Mouse (Mus musculus) MEL (cell line): ENCODE results near the gene Pitx2. TPM values are rescaled to one million over a fixed set of nuclear protein-coding genes. Genes with fewer than 3 reads are reported as not detected.

ENCODE experiments used
- DNase-seq: peaks from one replicate; pipeline ENCODE4 v3.0.0; 2011; ENCODE audit warnings: low read depth, low spot score
- H3K27ac ChIP-seq: 2 replicates; pipeline ENCODE4 v1.5.1; 2012; ENCODE audit warnings: low read depth, mild to moderate bottlenecking, control low read depth, low read length, moderate library complexity; ENCODE audit not compliant: control insufficient read depth
- H3K27me3 ChIP-seq, 2 experiments: fragments of 150-350 bp in 1 of 2; sonication (generic) in 1 of 2; 2 replicates each; pipeline ENCODE4 v1.6.1; 2012; ENCODE audit warnings: low read length in 2 of 2, mild to moderate bottlenecking in 2 of 2, improper control_type of control experiment in 1 of 2, moderate library complexity in 1 of 2; ENCODE audit not compliant: insufficient read depth in 2 of 2, control insufficient read depth in 1 of 2
- H3K36me3 ChIP-seq, 2 experiments: 2 replicates each; pipeline ENCODE4 v1.6.1; 2012 to 2014; ENCODE audit warnings: low read length in 2 of 2, improper control_type of control experiment in 1 of 2, inconsistent platforms in 1 of 2, mild to moderate bottlenecking in 1 of 2; ENCODE audit not compliant: insufficient read depth in 2 of 2, control insufficient read depth in 1 of 2
- H3K4me1 ChIP-seq, 2 experiments: fragments of 150-350 bp in 1 of 2; sonication (generic) in 1 of 2; 2 replicates each; pipeline ENCODE4 v1.6.1; 2012; ENCODE audit warnings: low read length in 2 of 2, improper control_type of control experiment in 1 of 2, mild to moderate bottlenecking in 1 of 2; ENCODE audit not compliant: insufficient read depth in 2 of 2, control insufficient read depth in 1 of 2
- H3K4me3 ChIP-seq, 2 experiments: fragments of 150-350 bp in 1 of 2; sonication (generic) in 1 of 2; 2 replicates each; pipeline ENCODE4 v1.5.1; 2012; ENCODE audit warnings: low read depth in 2 of 2, low read length in 2 of 2, mild to moderate bottlenecking in 2 of 2, moderate library complexity in 2 of 2, control low read depth in 1 of 2, improper control_type of control experiment in 1 of 2; ENCODE audit not compliant: control insufficient read depth in 1 of 2, insufficient read depth in 1 of 2
- H3K79me2 ChIP-seq: 2 replicates; pipeline ENCODE4 v1.6.1; 2012; ENCODE audit warnings: mild to moderate bottlenecking, low read length, moderate library complexity; ENCODE audit not compliant: control insufficient read depth, poor library complexity, insufficient read depth
- H3K9ac ChIP-seq: 2 replicates; pipeline ENCODE4 v1.6.1; 2012; ENCODE audit warnings: low read depth, mild to moderate bottlenecking, control low read depth, low read length, moderate library complexity; ENCODE audit not compliant: control insufficient read depth, poor library complexity, severe bottlenecking
- H3K9me3 ChIP-seq: fragments of 150-350 bp; sonication (generic); replicated peaks from 2 replicates; pipeline ENCODE4 v1.6.1; 2012; ENCODE audit warnings: mild to moderate bottlenecking, low read length, improper control_type of control experiment, moderate library complexity; ENCODE audit not compliant: insufficient read depth
- BHLHE40 ChIP-seq: IDR thresholded peaks from 2 replicates; pipeline ENCODE4 v1.6.1; 2012; ENCODE audit warnings: low read depth, mild to moderate bottlenecking, inconsistent platforms, low read length, improper control_type of control experiment, borderline replicate concordance
- CHD2 ChIP-seq: IDR thresholded peaks from 2 replicates; pipeline ENCODE4 v1.6.1; 2011; ENCODE audit warnings: low read length, improper control_type of control experiment
- E2F4 ChIP-seq: IDR thresholded peaks from 2 replicates; pipeline ENCODE4 v1.6.1; 2011; ENCODE audit warnings: low read depth, low read length, improper control_type of control experiment, borderline replicate concordance
- ELF1 ChIP-seq: IDR thresholded peaks from 2 replicates; pipeline ENCODE4 v1.6.1; 2014; ENCODE audit warnings: low read depth, mild to moderate bottlenecking, inconsistent platforms, low read length, improper control_type of control experiment, moderate library complexity
- EP300 ChIP-seq, 2 experiments: IDR thresholded peaks; 2 replicates each; pipeline ENCODE4 v1.6.1; 2011; ENCODE audit warnings: improper control_type of control experiment in 2 of 2, low read length in 2 of 2, low read depth in 1 of 2, mild to moderate bottlenecking in 1 of 2
- GATA1 ChIP-seq: IDR thresholded peaks from 2 replicates; pipeline ENCODE4 v1.6.1; 2011; ENCODE audit warnings: low read depth, low read length, improper control_type of control experiment
- KAT2A ChIP-seq: conservative IDR thresholded peaks from 2 replicates; pipeline ENCODE4 v1.6.1; 2012; ENCODE audit warnings: low read depth, low read length, improper control_type of control experiment, inconsistent platforms
- MAFK ChIP-seq: IDR thresholded peaks from 2 replicates; pipeline ENCODE4 v1.6.1; 2011; ENCODE audit warnings: low read depth, mild to moderate bottlenecking, low read length, improper control_type of control experiment, borderline replicate concordance
- MAZ ChIP-seq: IDR thresholded peaks from 2 replicates; pipeline ENCODE4 v1.6.1; 2012; ENCODE audit warnings: low read depth, mild to moderate bottlenecking, inconsistent platforms, low read length, improper control_type of control experiment
- MXI1 ChIP-seq: IDR thresholded peaks from 2 replicates; pipeline ENCODE4 v1.6.1; 2011; ENCODE audit warnings: mild to moderate bottlenecking, low read depth, low read length, improper control_type of control experiment
- MYC ChIP-seq: IDR thresholded peaks from 2 replicates; pipeline ENCODE4 v1.6.1; 2011; ENCODE audit warnings: low read depth, mild to moderate bottlenecking, low read length, improper control_type of control experiment, moderate library complexity
- NELFE ChIP-seq: IDR thresholded peaks from 2 replicates; pipeline ENCODE4 v1.6.1; 2011; ENCODE audit warnings: low read depth, low read length, improper control_type of control experiment
- NRF1 ChIP-seq: IDR thresholded peaks from 2 replicates; pipeline ENCODE4 v1.6.1; 2014; ENCODE audit warnings: low read depth, mild to moderate bottlenecking, inconsistent platforms, low read length, improper control_type of control experiment, moderate library complexity; ENCODE audit not compliant: poor library complexity, insufficient read depth, severe bottlenecking
- POLR2A ChIP-seq, 2 experiments: IDR thresholded peaks; 2 replicates each; pipeline ENCODE4 v1.6.1; 2011 to 2012; ENCODE audit warnings: low read length in 2 of 2, mild to moderate bottlenecking in 2 of 2, control low read depth in 1 of 2, improper control_type of control experiment in 1 of 2, low read depth in 1 of 2, moderate library complexity in 1 of 2; ENCODE audit not compliant: control insufficient read depth in 1 of 2, insufficient read depth in 1 of 2, poor library complexity in 1 of 2
- POLR2AphosphoS2 ChIP-seq: IDR thresholded peaks from 2 replicates; pipeline ENCODE4 v1.6.1; 2011; ENCODE audit warnings: low read length, improper control_type of control experiment
- RAD21 ChIP-seq: IDR thresholded peaks from 2 replicates; pipeline ENCODE4 v1.6.1; 2011; ENCODE audit warnings: mild to moderate bottlenecking, low read depth, low read length, improper control_type of control experiment
- SIN3A ChIP-seq: IDR thresholded peaks from 2 replicates; pipeline ENCODE4 v1.6.1; 2012; ENCODE audit warnings: low read length, improper control_type of control experiment, inconsistent platforms
- USF1 ChIP-seq: IDR thresholded peaks from 2 replicates; pipeline ENCODE4 v1.6.1; 2014; ENCODE audit warnings: low read depth, mild to moderate bottlenecking, inconsistent platforms, low read length, improper control_type of control experiment, moderate library complexity
- ZMIZ1 ChIP-seq: IDR thresholded peaks from 2 replicates; pipeline ENCODE4 v1.6.1; 2012; ENCODE audit warnings: low read depth, mild to moderate bottlenecking, inconsistent platforms, low read length, improper control_type of control experiment, moderate library complexity
- ZNF384 ChIP-seq: IDR thresholded peaks from 2 replicates; pipeline ENCODE4 v1.6.1; 2012; ENCODE audit warnings: low read depth, mild to moderate bottlenecking, inconsistent platforms, low read length, improper control_type of control experiment
- polyA plus RNA-seq, 2 experiments: library from polyadenylated mRNA; stranded (reverse) in 1 of 2; unstranded in 1 of 2; fragments of >175 nt in 1 of 2; fragments of >200 nt in 1 of 2; gene quantifications; 2 replicates each; pipeline versions ENCODE4 v1.2.1 to v1.2.4; 2012; ENCODE audit warnings: low replicate concordance in 2 of 2, low read depth in 1 of 2; ENCODE audit not compliant: insufficient read length in 2 of 2, insufficient read depth in 1 of 2, missing spikeins in 1 of 2
- total RNA-seq: library from RNA; depleted of rRNA; stranded (reverse); fragments of 300-350 nt; gene quantifications from 2 replicates; pipeline ENCODE4 v1.2.3, GENCODE M21; 2012

Pitx2 gene
- total and polyA plus RNA-seq, 3 experiments: not detected

DNA sequence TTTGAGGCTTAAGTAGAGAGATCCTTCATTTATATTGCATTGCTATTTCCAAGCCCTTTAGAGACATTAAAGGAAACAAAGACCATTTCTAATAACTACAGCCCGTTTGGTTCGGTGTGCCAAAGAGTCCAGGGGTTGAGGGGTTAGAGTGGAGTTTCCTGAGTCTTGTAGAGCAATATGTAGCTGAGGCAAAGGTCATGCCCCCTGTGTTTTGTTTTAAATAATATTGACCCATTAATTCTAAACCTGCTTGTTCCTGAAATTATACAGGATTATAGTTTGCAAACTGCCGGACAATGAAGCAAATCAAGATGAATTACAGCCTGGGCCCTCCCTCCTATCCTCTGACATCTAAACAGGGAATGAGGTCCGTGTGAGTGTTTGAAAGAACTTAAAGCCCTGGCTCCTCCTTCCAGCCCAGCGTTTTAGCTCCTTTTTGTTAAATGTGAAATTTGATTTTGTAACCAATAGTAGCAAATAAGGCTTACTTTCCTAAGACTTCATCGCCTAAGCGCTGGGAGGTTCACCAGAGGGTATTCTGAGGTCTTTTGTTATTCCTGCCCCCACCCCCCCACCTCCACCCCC is 20.5 kb downstream of the Pitx2 start:
- no peak overlapping the region for H3K4me3 ChIP-seq
- DNase-seq: no peak
- H3K9me3 ChIP-seq: no peaks in the 10 kb centered on the region
- no peaks in the 10 kb centered on the region for H3K79me2 ChIP-seq
- H3K4me1 ChIP-seq: no peaks in the 10 kb centered on the region
- H3K27me3 ChIP-seq: no peaks in the 10 kb centered on the region
- H3K36me3 ChIP-seq: no peaks in the 10 kb centered on the region
- no peak overlapping the region for H3K27ac ChIP-seq
- no peak for TF ChIP-seq NRF1
- TF ChIP-seq POLR2AphosphoS2: no peak
- TF ChIP-seq CHD2: no peak
- no peak for TF ChIP-seq USF1
- no peak for TF ChIP-seq GATA1
- TF ChIP-seq NELFE: no peak
- no peak for TF ChIP-seq BHLHE40
- TF ChIP-seq MAFK: no peak
- no peak for TF ChIP-seq ZNF384
- no peak for TF ChIP-seq KAT2A
- TF ChIP-seq RAD21: no peak
- TF ChIP-seq MXI1: no peak
- no peak for TF ChIP-seq POLR2A (IDR thresholded peaks at IDR 0.05; ENCODE audit: control insufficient read depth in 1 of 2, insufficient read depth in 1 of 2, low read depth in 1 of 2, low read length in 2 of 2, poor library complexity in 1 of 2)
- TF ChIP-seq E2F4: no peak
- TF ChIP-seq ZMIZ1: no peak
- TF ChIP-seq MYC: no peak
- TF ChIP-seq EP300 (IDR thresholded peaks at IDR 0.05; ENCODE audit: low read depth in 1 of 2, low read length in 2 of 2): no peak
- H3K9ac ChIP-seq: no peak overlapping the region

DNA sequence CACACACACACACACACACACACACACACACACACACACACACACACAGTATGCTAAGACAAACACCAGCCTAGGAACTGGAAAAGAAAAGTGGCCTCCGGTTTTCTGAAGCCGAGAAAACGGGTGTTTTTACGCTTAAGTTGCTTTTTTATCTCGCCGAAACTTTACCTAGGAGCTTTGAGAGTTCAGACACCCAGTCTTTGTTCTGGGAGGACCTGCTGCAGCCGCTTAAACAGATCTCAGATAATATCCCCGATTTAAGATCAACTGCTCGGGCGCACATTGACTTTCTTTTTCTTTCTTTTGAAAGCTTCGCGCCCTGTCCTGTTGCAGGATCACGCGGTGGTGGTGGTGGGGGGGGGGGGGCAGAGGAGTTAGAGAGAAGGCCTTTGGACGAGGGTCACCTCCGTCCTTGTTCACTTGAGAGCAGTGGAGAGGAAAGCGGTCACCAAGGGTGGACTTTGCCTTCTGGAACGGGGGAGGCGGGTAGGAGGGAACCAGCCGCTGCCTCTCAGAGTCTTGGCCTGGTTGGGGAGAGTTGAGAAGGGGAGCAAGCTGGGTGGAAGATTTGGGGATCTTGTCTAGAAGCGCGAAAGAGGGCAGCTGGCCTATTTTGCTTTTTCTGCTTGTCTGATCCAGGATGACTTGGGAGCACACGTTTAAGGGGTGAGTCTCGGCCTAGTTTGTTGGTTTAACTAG is 21.2 kb downstream of the Pitx2 start:
- Histone ChIP-seq H3K27me3 (no peaks in the 10 kb centered on the region), H3K9ac (no peak overlapping the region), H3K4me3 (no peak overlapping the region), H3K79me2 (no peaks in the 10 kb centered on the region), H3K36me3 (no peaks in the 10 kb centered on the region), H3K4me1 (no peaks in the 10 kb centered on the region), H3K27ac (no peak overlapping the region), H3K9me3 (no peaks in the 10 kb centered on the region)
- DNase-seq: no peak
- TF ChIP-seq MAZ: no peak
- no peak for TF ChIP-seq POLR2AphosphoS2
- TF ChIP-seq ELF1: no peak
- TF ChIP-seq NRF1: no peak
- no peak for TF ChIP-seq SIN3A
